Mouse (Mus musculus) layer of hippocampus, adult 18-20 months (tissue): ENCODE data around the gene Atp6v1e1. TPM values are rescaled to one million over a fixed set of nuclear protein-coding genes. Genes with fewer than 3 reads are reported as not detected.
"Not testable (repeated sequence)": the region's sequence is repeated elsewhere in the genome, so short reads cannot be mapped to it uniquely, and the experiment has no call there.

Experiments used
- DNase-seq, 2 experiments: peaks; one replicate each; pipeline ENCODE4 v3.0.0; 2022; ENCODE audit warnings: low spot score in 2 of 2
- total RNA-seq, 2 experiments: library from RNA; stranded (reverse); gene quantifications; 2 replicates each; pipeline ENCODE4 v1.2.3; 2021

Atp6v1e1 gene
- total RNA-seq, 2 experiments from 2014 or later = 505 to 520 TPM

- DNase-seq = no peak
These were observed 1.7 kb downstream of the Atp6v1e1 start for GRCm38 (mm10) chr6:120820941-120821340.

DNA sequence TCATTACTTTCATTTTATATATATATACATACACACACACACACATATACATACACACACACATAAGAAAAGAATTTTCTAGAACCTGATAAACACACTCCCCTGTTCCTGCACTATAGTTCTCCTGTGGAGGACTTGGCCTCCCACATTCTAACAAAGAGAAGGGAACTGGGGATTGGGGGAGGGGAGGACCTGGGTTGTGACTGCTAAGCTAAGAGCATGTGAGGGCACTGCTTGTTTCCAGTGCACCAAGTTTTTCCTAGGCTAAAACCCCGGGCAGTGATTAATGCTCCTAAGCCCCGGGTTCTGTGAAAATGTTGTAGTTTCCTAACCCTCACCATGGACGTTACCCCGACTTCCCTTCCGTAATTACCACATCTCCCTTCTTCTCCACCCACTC, 2.4 kb downstream of the Atp6v1e1 start:
- no peak for DNase-seq

DNA sequence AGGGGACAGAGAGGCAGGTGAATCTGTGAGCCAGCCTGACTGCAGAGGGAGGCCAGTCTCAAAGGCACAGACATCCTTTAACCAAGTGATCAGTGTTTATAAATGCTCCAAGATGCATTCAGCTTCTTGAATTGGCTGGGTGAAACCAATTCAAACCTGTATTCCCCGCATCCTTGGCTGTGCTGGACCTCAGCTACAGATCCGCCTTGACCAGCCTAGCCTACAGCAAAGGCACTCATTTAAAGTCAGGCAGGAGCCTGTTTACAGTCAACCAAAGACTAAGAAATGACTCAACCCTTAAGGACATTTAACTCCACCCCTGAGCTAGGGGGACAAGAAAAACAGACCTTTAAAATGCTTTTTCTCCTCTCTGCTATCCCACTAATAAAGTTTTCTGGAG, 3.3 kb downstream of the Atp6v1e1 start:
- DNase-seq = no peak

DNA sequence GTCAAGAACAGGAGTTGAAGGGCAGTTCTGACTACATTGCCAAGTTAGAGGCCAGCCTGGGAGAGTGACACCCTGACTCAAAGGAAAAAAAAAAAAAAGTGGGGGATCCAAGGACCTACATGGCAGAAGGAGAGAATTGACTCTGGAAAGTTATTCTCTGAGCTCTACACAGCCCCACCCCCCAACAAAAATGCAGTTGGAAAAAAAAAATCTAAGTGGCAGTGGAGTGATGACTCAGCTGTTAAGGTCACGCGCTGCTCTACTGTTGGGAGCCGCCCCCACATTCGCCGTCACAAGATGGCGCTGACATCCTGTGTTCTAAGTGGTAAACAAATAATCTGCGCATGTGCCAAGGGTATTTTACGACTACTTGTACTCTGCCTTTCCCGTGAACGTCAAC, 10.6 kb downstream of the Atp6v1e1 start:
- DNase-seq = not testable (repeated sequence)

GRCm38 (mm10) chr6:120807738-120808081, 14.9 kb downstream of the Atp6v1e1 start:
- DNase-seq = no peak

DNA sequence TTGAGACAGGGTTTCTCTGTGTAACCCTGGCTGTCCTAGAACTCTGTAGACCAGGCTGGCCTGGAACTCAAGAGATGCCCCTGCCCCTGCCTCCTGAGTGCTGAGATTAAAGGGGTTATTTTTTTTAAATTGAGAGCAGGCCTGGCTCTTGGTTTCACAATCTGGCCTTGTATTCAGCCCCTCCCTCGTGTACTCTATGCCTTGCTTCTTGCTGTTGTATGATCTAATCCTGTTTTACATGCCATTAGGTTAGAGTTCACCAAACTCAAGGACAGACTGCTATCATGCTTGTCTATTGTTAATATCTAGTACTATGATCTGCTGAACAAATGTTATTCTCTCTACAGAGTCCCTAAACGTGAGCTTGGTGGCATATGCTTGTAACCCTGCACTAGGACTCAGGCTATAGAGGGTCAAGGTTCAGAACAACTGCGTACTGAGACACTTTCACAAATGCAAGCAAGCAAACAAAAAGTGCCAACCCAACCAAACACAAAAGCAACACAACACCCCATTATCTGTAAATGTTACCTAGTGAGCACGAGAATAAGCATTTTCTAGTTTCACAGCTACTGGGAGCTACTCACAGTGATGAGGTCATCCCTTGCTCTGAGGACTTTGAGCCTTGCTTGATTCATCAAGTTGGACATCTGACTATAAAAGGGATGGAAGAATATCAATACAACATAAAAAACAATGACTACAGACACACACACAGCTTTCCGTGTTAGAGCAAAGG, 15.4 kb downstream of the Atp6v1e1 start:
- DNase-seq = no peak

GRCm38 (mm10) chr6:120799581-120800041, 23.0 kb downstream of the Atp6v1e1 start:
- peak in 1 of 2 experiments; percentile 42 for DNase-seq

DNA sequence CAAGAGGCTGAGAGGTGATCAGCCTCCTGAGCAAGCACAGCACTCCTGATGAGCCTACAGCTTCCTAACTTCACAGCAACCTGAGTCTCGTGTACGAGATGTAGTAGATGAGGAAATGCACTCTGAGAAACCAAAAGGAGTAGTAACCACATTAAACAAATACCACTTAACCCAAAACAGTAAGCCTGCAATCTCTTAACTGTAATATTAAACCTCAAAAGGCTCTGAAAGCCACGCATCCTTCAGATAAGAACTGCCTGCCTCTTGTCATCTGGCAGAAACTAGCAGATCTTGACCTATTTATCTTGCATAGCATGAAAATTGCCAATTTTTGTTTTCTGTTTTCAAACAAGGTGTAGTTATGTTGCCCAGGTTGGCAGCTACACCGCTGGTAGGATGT, 23.7 kb downstream of the Atp6v1e1 start:
- DNase-seq = no peak

DNA sequence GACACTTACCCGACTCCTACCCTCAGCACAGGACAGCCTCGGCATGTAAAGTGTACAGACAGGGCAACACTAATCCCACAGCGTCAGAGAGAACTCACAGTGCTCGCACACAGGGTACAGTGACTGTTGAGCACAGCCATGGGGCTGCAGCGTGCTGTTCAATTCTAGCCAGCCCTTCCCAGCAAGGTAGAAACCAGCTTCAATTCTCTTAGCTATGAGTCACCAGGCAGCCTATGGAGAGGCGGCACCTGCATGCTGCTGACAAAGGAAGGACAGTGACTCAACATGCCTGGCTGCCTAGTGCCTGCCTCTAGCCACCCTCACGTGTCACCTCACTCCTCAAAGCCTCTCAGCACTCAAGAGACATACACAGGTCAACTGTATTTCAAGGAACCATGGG, 24.6 kb downstream of the Atp6v1e1 start:
- DNase-seq = no peak

DNA sequence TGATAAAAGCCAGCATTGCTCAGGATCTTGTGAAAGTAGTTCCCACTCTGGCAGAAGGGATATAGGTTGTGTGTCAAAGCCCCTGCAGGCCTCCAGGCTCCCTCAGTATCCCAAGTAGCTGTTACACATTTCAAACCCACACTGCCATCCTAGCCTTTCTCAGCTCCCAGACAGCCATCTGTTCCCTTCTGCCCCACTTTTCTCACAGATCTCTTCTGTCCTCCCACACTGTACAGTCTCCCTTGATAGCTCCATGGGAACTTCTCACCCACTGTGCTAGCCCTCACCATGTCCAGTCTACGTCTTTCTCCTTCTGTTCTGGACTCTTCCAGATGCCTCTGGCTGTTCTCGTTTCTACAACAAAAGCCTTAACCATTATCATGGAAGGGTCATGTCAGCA, 26.5 kb downstream of the Atp6v1e1 start:
- peak; percentile 28 to 67 for DNase-seq

DNA sequence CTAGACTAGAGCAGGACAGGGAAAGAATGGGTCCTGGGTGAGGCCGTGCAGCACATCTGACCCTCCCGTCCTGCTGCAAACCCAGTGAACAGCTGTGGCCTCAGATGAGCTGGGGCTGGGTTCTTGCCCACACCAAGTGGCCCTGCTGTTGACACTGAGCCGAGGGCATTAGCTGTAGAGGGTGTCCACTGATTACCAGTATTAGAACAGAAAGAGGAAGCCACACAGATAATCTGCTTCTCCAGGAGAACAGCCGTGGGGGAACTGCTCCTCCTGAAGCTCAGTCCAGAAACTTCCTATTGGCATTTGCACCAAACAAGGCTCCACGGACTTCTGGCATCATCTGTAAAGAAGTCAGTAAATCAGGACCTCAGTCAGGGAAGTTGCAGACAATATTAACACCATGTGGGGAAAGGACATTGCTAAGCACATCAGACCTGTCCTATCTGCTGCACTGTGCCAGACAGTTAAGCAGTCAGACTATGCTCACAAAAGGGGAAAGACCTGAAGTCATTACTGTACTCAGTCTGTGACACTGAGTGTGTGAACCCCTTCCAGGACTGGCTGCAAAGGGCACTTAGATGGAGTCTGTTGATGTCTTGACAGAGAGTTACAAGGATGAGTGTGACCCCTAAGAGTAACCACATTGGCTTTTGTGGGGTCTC, 27.0 kb downstream of the Atp6v1e1 start:
- no peak for DNase-seq

DNA sequence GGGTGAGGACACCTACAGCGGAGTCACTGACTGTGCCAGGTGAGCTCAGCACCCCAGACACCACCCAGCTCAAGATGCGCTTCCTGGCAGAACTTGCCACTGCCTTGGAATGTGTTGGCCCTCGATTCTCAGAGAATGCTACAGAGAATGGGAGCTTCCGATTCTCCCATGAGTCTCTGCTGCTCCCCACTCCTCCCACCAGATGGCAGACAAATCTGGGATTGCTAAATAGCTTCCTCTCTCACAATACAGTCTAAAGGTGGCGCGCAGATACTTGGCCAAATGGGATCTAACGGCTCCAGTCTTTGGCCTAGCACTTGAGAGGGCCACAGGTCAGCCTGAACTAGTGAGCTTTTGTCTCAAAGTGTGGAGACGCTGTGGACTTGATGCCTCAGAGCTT, 29.6 kb downstream of the Atp6v1e1 start:
- peak; percentile 40 to 81 for DNase-seq

- no peak for DNase-seq
These were observed 31.9 kb downstream of the Atp6v1e1 start for GRCm38 (mm10) chr6:120790717-120791116.

- DNase-seq = no peak
These were observed 32.4 kb downstream of the Atp6v1e1 start for GRCm38 (mm10) chr6:120790153-120790552.

GRCm38 (mm10) chr6:120788904-120789303, 33.7 kb downstream of the Atp6v1e1 start:
- DNase-seq = no peak

- no peak for DNase-seq
These were observed 34.5 kb downstream of the Atp6v1e1 start for GRCm38 (mm10) chr6:120788068-120788607.

GRCm38 (mm10) chr6:120784351-120784750, 38.2 kb downstream of the Atp6v1e1 start:
- no peak for DNase-seq

DNA sequence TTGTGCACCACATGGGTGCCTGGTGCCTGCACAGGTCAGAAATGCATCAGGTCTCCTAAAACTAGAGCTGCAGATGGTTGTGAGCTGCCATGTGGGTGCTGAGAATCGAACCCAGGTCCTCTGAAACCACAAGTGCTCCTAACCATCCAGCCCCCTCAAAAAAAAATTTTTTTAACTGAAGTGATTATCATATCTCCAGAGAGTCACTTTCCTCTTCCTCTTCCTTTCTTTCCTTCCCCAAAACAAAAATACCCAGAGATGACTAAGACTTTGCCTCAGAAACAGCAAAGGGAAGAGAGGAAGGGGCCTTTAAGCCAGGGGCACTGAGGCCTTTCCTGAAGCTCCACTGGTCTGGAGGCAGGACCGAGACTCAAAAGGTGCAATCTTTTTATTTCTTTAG, 39.6 kb downstream of the Atp6v1e1 start:
- no peak for DNase-seq

GRCm38 (mm10) chr6:120778226-120778625, 44.4 kb downstream of the Atp6v1e1 start:
- no peak for DNase-seq

DNA sequence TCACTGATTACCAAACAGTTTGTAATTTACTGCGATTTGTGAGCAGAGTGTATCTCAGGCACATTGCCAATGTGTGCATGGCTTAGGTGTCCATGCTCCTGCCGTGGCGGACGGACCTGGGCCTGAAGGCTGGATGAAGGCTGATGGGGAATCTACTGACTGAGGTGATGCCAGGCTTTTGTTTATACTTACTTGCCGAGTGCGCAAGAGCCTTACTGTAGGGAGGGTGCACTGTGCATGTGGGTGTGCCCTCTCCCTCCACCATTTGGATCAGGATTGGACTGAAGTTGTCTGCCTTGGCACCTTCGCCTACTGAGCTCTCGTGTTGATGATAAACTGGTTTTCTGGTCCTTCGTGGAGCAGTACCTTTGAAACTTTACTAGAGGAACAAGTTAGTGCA, 45.1 kb downstream of the Atp6v1e1 start:
- no peak for DNase-seq

- DNase-seq = no peak
These were observed 46.3 kb downstream of the Atp6v1e1 start for GRCm38 (mm10) chr6:120776286-120776685.

DNA sequence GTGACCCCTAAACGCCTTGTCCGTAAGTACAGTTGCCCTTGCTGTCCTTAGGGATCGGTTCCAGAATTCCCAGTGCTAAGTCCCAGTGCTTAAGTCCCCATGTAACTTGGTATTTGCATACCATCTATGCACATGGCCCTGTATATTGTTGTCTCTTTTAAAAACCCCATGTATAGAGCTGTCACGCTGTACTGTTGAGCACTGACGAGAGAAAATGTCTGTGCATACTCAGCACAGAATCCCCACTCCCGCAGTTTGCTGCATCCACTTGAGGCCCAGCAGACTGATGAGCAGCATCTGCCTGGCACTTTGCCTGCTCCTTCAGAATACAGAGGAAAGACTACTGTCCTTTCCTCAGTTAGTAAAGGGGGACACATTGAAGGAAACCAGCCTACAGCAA, 48.8 kb downstream of the Atp6v1e1 start:
- DNase-seq = no peak
